ENCODE assay signal across 9 mouse cellular contexts in the genomic region with DNA sequence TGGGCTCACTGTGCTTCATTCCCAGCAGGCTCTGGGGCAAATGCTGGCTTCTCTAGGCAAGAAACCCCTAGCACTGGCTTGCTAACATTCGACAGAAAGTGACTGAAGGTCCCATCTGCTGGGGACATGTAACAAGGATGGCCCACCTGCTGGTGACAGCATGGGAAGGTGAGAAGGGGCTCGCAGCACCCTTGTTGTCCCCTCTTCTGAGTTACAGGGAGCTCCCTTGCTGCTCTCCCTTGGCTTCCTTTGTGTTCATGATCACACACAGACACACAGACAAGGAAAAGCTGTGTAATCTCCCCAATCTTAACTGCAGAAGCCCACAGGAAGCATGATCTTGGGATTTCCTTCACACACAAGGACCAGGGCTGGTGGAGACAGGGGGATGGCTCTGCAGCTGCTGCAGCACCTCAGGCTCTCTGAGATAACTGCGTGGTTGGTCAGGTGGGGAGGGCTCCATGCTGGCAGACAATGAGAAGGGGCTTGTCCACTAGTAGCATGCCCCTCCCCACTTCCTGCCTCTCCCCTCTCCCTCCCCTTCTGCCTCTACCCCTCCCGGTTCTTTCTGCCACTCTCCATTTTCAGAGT.
A peak's percentile ranks its signal among the peaks of the same experiment; 100 is the strongest.
DNase-seq lines count a peak whose midpoint lies in the region; ATAC-seq and TF ChIP-seq lines count a peak whose summit lies in the region.
"Had no signal": no experiment of that assay in that cellular context is flagged by ENCODE, and none has a peak within 500 bp of the region (broad histone marks: within the 10 kb centered on the region; RNA-seq: fewer than 3 reads in every experiment).

No protein-coding gene starts in this region.

- ATAC-seq in intestine, embryonic 14.5 days (replicated peaks; ENCODE audit: low FRiP score, low TSS enrichment, low read depth), result no peak
- no peak for ATAC-seq in stomach, embryonic 16.5 days (ENCODE audit: insufficient read depth, low FRiP score)

- no peak overlapping the region for H3K4me2 ChIP-seq in intestine, embryonic 14.5 days (ENCODE audit: low read length)
- H3K4me2 ChIP-seq in stomach, embryonic 16.5 days (ENCODE audit: low read depth, low read length), result no peak overlapping the region

- H3K27ac ChIP-seq in brown adipose tissue, adult 24 weeks (replicated peaks; ENCODE audit: low read depth, low read length), result peak overlapping the region; percentile 36
- H3K27ac ChIP-seq in intestine, embryonic 14.5 days (ENCODE audit: low read depth), result peak overlapping the region; percentile 11; the same call in 1 of the 2 replicates
- peak overlapping the region; percentile 34; the same call in 1 of the 2 replicates for H3K27ac ChIP-seq in stomach, embryonic 16.5 days (ENCODE audit: low read length)

- H3K4me3 ChIP-seq in lung, adult 2 months (replicated peaks; ENCODE audit: extremely low read depth, low read depth, low read length), result no peak overlapping the region
- H3K4me3 ChIP-seq in brown adipose tissue, adult 24 weeks (ENCODE audit: insufficient read depth, low read depth, low read length), result no peak overlapping the region
- H3K4me3 ChIP-seq in intestine, embryonic 14.5 days (ENCODE audit: low read depth, low read length), result no peak overlapping the region
- H3K4me3 ChIP-seq in stomach, embryonic 16.5 days (replicated peaks; ENCODE audit: low read length), result no peak overlapping the region
- H3K4me3 ChIP-seq: myocyte had no signal

- WGBS in lung, adult 2 months, result 33% methylated on average over 4 of the region's 4 CpGs
- 29% methylated on average over 4 of the region's 4 CpGs for WGBS in intestine, embryonic 14.5 days
- WGBS in stomach, embryonic 16.5 days, result 31% methylated on average over 4 of the region's 4 CpGs

- peak; percentile 32 for DNase-seq in lung, postnatal 10 days
- DNase-seq in lung, adult 2 months, result no peak
- DNase-seq in intestine, embryonic 14.5 days (ENCODE audit: low spot score), result no peak
- DNase-seq in testis, postnatal 10 days (ENCODE audit: low spot score), result no peak
- DNase-seq in urinary bladder, postnatal 10 days (ENCODE audit: low spot score), result no peak
- DNase-seq: cerebellum, adult 9-10 months had no signal

- no peaks in the 10 kb centered on the region; the same call in 1 of the 2 replicates for H3K4me1 ChIP-seq in lung, adult 2 months (ENCODE audit: control insufficient read depth, insufficient read depth, low read length)
- H3K4me1 ChIP-seq in brown adipose tissue, adult 24 weeks (ENCODE audit: control insufficient read depth, insufficient read depth, insufficient read length, low read length), result peaks cover 18% of the 10 kb centered on the region
- no peaks in the 10 kb centered on the region for H3K4me1 ChIP-seq in intestine, embryonic 14.5 days (replicated peaks; ENCODE audit: control insufficient read depth, insufficient read depth, low read length)
- no peaks in the 10 kb centered on the region; the same call in 1 of the 2 replicates for H3K4me1 ChIP-seq in stomach, embryonic 16.5 days (ENCODE audit: control insufficient read depth, insufficient read depth, low read length)

- H3K27me3 ChIP-seq in intestine, embryonic 14.5 days (replicated peaks; ENCODE audit: control insufficient read depth, insufficient read depth, low read length), result no peaks in the 10 kb centered on the region
- no peaks in the 10 kb centered on the region for H3K27me3 ChIP-seq in stomach, embryonic 16.5 days (ENCODE audit: control insufficient read depth, insufficient read depth, low read length)

- no peak overlapping the region for H3K9ac ChIP-seq in intestine, embryonic 14.5 days (ENCODE audit: low read length)
- peak overlapping the region; percentile 36; the same call in 1 of the 2 replicates for H3K9ac ChIP-seq in stomach, embryonic 16.5 days (ENCODE audit: low read length)

- H3K9me3 ChIP-seq in intestine, embryonic 14.5 days (ENCODE audit: control insufficient read depth, low read length), result no peaks in the 10 kb centered on the region
- H3K9me3 ChIP-seq in stomach, embryonic 16.5 days (replicated peaks; ENCODE audit: control insufficient read depth, low read length), result no peaks in the 10 kb centered on the region

- no peaks in the 10 kb centered on the region for H3K36me3 ChIP-seq in intestine, embryonic 14.5 days (ENCODE audit: control insufficient read depth, insufficient read depth, low read length)
- H3K36me3 ChIP-seq in stomach, embryonic 16.5 days (ENCODE audit: control insufficient read depth, insufficient read depth, low read length), result no peaks in the 10 kb centered on the region

- TF ChIP-seq POLR2A in lung, adult 2 months (IDR thresholded peaks at IDR 0.05; ENCODE audit: borderline replicate concordance, extremely low read depth, low read depth, low read length), result no peak

- no peak for TF ChIP-seq CTCF in lung, adult 2 months (IDR thresholded peaks at IDR 0.05; ENCODE audit: insufficient read depth, low read length)
